Mouse (Mus musculus): ENCODE measurements at regions not wholly inside any gene's neighbourhood (a gene's known extent, or its start where the extent isn't known, plus 50 kb on each side); places are given as distances from the start of the nearest gene placed in this dataset.

- DNase-seq: no peak
Measured at GRCm38 (mm10) chr10:84093919-84094318, 346.5 kb downstream of the Nuak1 start.

- no peak for DNase-seq
Measured at GRCm38 (mm10) chr10:84097196-84097595, 343.2 kb downstream of the Nuak1 start.

- DNase-seq: no peak
Measured at GRCm38 (mm10) chr10:84103985-84104384, 336.4 kb downstream of the Nuak1 start.

GRCm38 (mm10) chr10:84104556-84104955 is 335.8 kb downstream of the Nuak1 start:
- no peak for DNase-seq

GRCm38 (mm10) chr10:84109680-84110371 is 330.6 kb downstream of the Nuak1 start:
- DNase-seq: no peak

GRCm38 (mm10) chr10:84110372-84110985 is 329.9 kb downstream of the Nuak1 start:
- no peak for DNase-seq

GRCm38 (mm10) chr10:84111502-84111901 is 328.9 kb downstream of the Nuak1 start:
- no peak for DNase-seq

GRCm38 (mm10) chr10:84111909-84112308 is 328.5 kb downstream of the Nuak1 start:
- no peak for DNase-seq

- DNase-seq: no peak
Measured at GRCm38 (mm10) chr10:84119952-84120550, 320.3 kb downstream of the Nuak1 start.

GRCm38 (mm10) chr10:84137019-84137658 is 303.3 kb downstream of the Nuak1 start:
- DNase-seq: peak in 1 of 2 experiments; percentile 6

GRCm38 (mm10) chr10:84142741-84143454 is 297.5 kb downstream of the Nuak1 start:
- no peak for DNase-seq

GRCm38 (mm10) chr10:84143674-84144343 is 296.6 kb downstream of the Nuak1 start:
- peak in 1 of 2 experiments; percentile 4 for DNase-seq

- DNase-seq: no peak
Measured at GRCm38 (mm10) chr10:84144344-84144687, 296.1 kb downstream of the Nuak1 start.

GRCm38 (mm10) chr10:84147305-84147984 is 293.0 kb downstream of the Nuak1 start:
- DNase-seq: no peak

- DNase-seq: no peak
Measured at GRCm38 (mm10) chr10:84163752-84164151, 276.6 kb downstream of the Nuak1 start.

GRCm38 (mm10) chr10:84165832-84166567 is 274.4 kb downstream of the Nuak1 start:
- no peak for DNase-seq

GRCm38 (mm10) chr10:84166568-84166905 is 273.9 kb downstream of the Nuak1 start:
- DNase-seq: peak in 1 of 2 experiments; percentile 13

- DNase-seq: no peak
Measured at GRCm38 (mm10) chr10:84172828-84173321, 267.5 kb downstream of the Nuak1 start.

- no peak for DNase-seq
Measured at GRCm38 (mm10) chr10:84183239-84183638, 257.2 kb downstream of the Nuak1 start.

GRCm38 (mm10) chr10:84186466-84186865 is 253.9 kb downstream of the Nuak1 start:
- DNase-seq: no peak

GRCm38 (mm10) chr10:84199035-84199434 is 241.4 kb downstream of the Nuak1 start:
- DNase-seq: no peak
